In genomic region chr4:105474765-105475560, GRCm38 (mm10) we compare ENCODE assay signal across 8 mouse cellular contexts.
DNase-seq lines count a peak whose midpoint lies in the region; ATAC-seq and TF ChIP-seq lines count a peak whose summit lies in the region.

No protein-coding gene starts in this region.

- no peaks in the 10 kb centered on the region for H3K36me3 ChIP-seq in ES-E14 (ENCODE audit: control insufficient read depth, insufficient read depth, low read length, poor library complexity, severe bottlenecking)
- H3K36me3 ChIP-seq in hindbrain, embryonic 16.5 days (ENCODE audit: control insufficient read depth, insufficient read depth, low read length), result no peaks in the 10 kb centered on the region

- no peaks in the 10 kb centered on the region for H3K4me1 ChIP-seq in ES-E14 (ENCODE audit: control insufficient read depth in 2 of 2, insufficient read depth in 2 of 2, low read length in 2 of 2, poor library complexity in 1 of 2)
- H3K4me1 ChIP-seq in hindbrain, embryonic 16.5 days (ENCODE audit: control insufficient read depth, insufficient read depth, low read depth, low read length), result peaks cover 3% of the 10 kb centered on the region

- H3K4me2 ChIP-seq in hindbrain, embryonic 16.5 days (ENCODE audit: low read length), result no peak overlapping the region

- H3K4me3 ChIP-seq in ES-E14 (ENCODE audit: insufficient read depth in 1 of 2, low read depth in 1 of 2, low read length in 2 of 2, poor library complexity in 1 of 2, severe bottlenecking in 1 of 2), result no peak overlapping the region
- no peak overlapping the region for H3K4me3 ChIP-seq in hindbrain, embryonic 16.5 days (ENCODE audit: low read length)

- intact Hi-C loops in left cerebral cortex, postnatal 25 days (cut with DNase I), result no loop called here
- intact Hi-C loops in heart, postnatal 14 days (cut with DNase I), result no loop called here

- peak; percentile 8 for DNase-seq in ES-E14 (ENCODE audit: low read depth, low spot score)
- peak; percentile 45 for DNase-seq in embryo, embryonic 11.5 days (ENCODE audit: low read depth, low spot score)
- peak; percentile 27 to 50 for DNase-seq in left cerebral cortex, postnatal 25 days (ENCODE audit: low spot score in 2 of 2)
- DNase-seq in right cerebral cortex, adult 18-20 months, result peak; percentile 41
- DNase-seq in urinary bladder, postnatal 25 days (ENCODE audit: low spot score), result no peak
- no peak for DNase-seq in thymus, postnatal 14 days
- DNase-seq in heart, postnatal 14 days, result no peak

- no peak overlapping the region for H3K27ac ChIP-seq in ES-E14 (ENCODE audit: insufficient read depth, low read depth, low read length, poor library complexity, severe bottlenecking)
- peak overlapping the region; percentile 14; the same call in 1 of the 2 replicates for H3K27ac ChIP-seq in hindbrain, embryonic 16.5 days (ENCODE audit: low read depth, low read length)

- no peak overlapping the region for H3K9ac ChIP-seq in ES-E14 (ENCODE audit: insufficient read depth, low read depth, low read length, poor library complexity, severe bottlenecking)
- no peak overlapping the region for H3K9ac ChIP-seq in hindbrain, embryonic 16.5 days (ENCODE audit: low read depth, low read length)

- no peaks in the 10 kb centered on the region for H3K9me3 ChIP-seq in ES-E14 (ENCODE audit: control insufficient read depth, insufficient read depth, low read depth, low read length)
- H3K9me3 ChIP-seq in hindbrain, embryonic 16.5 days (ENCODE audit: control insufficient read depth, low read length), result no peaks in the 10 kb centered on the region

- ATAC-seq in hindbrain, embryonic 16.5 days, result peak; percentile 95

- in situ Hi-C loops in ES-E14 (cut with MboI; ENCODE audit: low sequenced_read_pairs in 2 of 2, unreplicated experiment in 2 of 2), result no loop called here

- 15% methylated on average over 11 of the region's 11 CpGs for WGBS in hindbrain, embryonic 16.5 days

- H3K27me3 ChIP-seq in hindbrain, embryonic 16.5 days (replicated peaks; ENCODE audit: control insufficient read depth, insufficient read depth, low read length), result no peaks in the 10 kb centered on the region

TF ChIP-seq in ES-E14, 5 proteins besides CTCF, POLR2A, EP300 and RAD21:
- TF ChIP-seq CHD2 (IDR thresholded peaks at IDR 0.05; ENCODE audit: low read depth, low read length) (no peak), MAFK (IDR thresholded peaks at IDR 0.05; ENCODE audit: insufficient read depth, low read depth, low read length) (no peak)
TF ChIP-seq in ES-E14: peak in this region for 0.

Comparison
In these comparisons a context has a peak if more than half of its experiments do, and no peak if none do; other contexts are left out.
1. DNase-seq: peak in ES-E14 (single experiment), embryo, embryonic 11.5 days (single experiment), left cerebral cortex, postnatal 25 days (2 of 2) and right cerebral cortex, adult 18-20 months (single experiment); none in urinary bladder, postnatal 25 days (single experiment), thymus, postnatal 14 days (single experiment) and heart, postnatal 14 days (0 of 2).